Mouse (Mus musculus) liver, embryonic 14.5 days (tissue): ENCODE results near the gene Fau.

Experiments used
- CTCF ChIP-seq: IDR thresholded peaks from 2 replicates; pipeline ENCODE4 v1.5.1; 2016; ENCODE audit warnings: antibody characterized with exemption, low read depth, control low read depth
- EP300 ChIP-seq: IDR thresholded peaks from 2 replicates; pipeline ENCODE4 v1.6.1; 2016; ENCODE audit warnings: antibody characterized with exemption, low read depth

- TF ChIP-seq EP300 (no peak), CTCF (peak; percentile 97)
Measured at GRCm38 (mm10) chr19:6067011-6067723, 9.5 kb downstream of the Fau start.
